Mouse (Mus musculus): ENCODE results near the gene Tfcp2.

- TF ChIP-seq MXI1 (IDR thresholded peaks at IDR 0.05; ENCODE audit: low read depth, low read length) (peak; percentile 61; the same call in 1 of the 2 replicates), CTCF (conservative IDR thresholded peaks at IDR 0.05 in 1 of 2, IDR thresholded peaks at IDR 0.05 in 1 of 2; ENCODE audit: low read depth in 2 of 2, low read length in 2 of 2) (no peak), USF2 (conservative IDR thresholded peaks at IDR 0.05; ENCODE audit: low read depth, low read length) (no peak), HCFC1 (IDR thresholded peaks at IDR 0.05; ENCODE audit: low read depth, low read length) (peak; percentile 67), POLR2A (IDR thresholded peaks at IDR 0.05; ENCODE audit: low read depth, low read length) (peak; percentile 96), CHD2 (IDR thresholded peaks at IDR 0.05; ENCODE audit: low read length) (peak; percentile 96), POLR2AphosphoS2 (IDR thresholded peaks at IDR 0.05; ENCODE audit: low read depth, low read length) (peak; percentile 91), EP300 (IDR thresholded peaks at IDR 0.05; ENCODE audit: low read length) (no peak)
Measured at GRCm38 (mm10) chr15:100551326-100552307, at the start of gene Tfcp2.
